Mouse (Mus musculus) embryonic facial prominence, embryonic 15.5 days (tissue): ENCODE results near the gene Taok2. TPM values are rescaled to one million over a fixed set of nuclear protein-coding genes. Genes with fewer than 3 reads are reported as not detected.
A peak's percentile ranks its signal among the peaks of the same experiment; 100 is the strongest.
"Not testable (repeated sequence)": the region's sequence is repeated elsewhere in the genome, so short reads cannot be mapped to it uniquely, and the experiment has no call there.

Experiments
- ATAC-seq: fragments of 200-750 bp; cut with Nextera tagmentation; 2 replicates; pipeline ENCODE4 v1.8.0; 2017; ENCODE audit warnings: low read depth, moderate TSS enrichment; ENCODE audit not compliant: insufficient number of reproducible peaks, low FRiP score, low TSS enrichment
- H3K27ac ChIP-seq: fragments of 300-500 bp; sonication (generic); replicated peaks from 2 replicates; pipeline ENCODE4 v1.5.1; 2015; ENCODE audit warnings: mild to moderate bottlenecking, inconsistent platforms
- H3K27me3 ChIP-seq: fragments of 300-500 bp; sonication (generic); 2 replicates; pipeline ENCODE4 v1.6.1; 2015; ENCODE audit warnings: inconsistent platforms
- H3K36me3 ChIP-seq: fragments of 300-500 bp; sonication (generic); 2 replicates; pipeline ENCODE4 v1.6.1; 2015; ENCODE audit warnings: mild to moderate bottlenecking, inconsistent platforms
- H3K4me1 ChIP-seq: fragments of 300-500 bp; sonication (generic); 2 replicates; pipeline ENCODE4 v1.6.1; 2015; ENCODE audit warnings: inconsistent platforms
- H3K4me2 ChIP-seq: fragments of 300-500 bp; sonication (generic); replicated peaks from 2 replicates; pipeline ENCODE4 v1.6.1; 2015; ENCODE audit warnings: mild to moderate bottlenecking, inconsistent platforms
- H3K4me3 ChIP-seq: fragments of 300-500 bp; sonication (generic); replicated peaks from 2 replicates; pipeline ENCODE4 v1.5.1; 2015; ENCODE audit warnings: mild to moderate bottlenecking, inconsistent platforms
- H3K9ac ChIP-seq: fragments of 300-500 bp; sonication (generic); 2 replicates; pipeline ENCODE4 v1.6.1; 2015; ENCODE audit warnings: inconsistent platforms
- H3K9me3 ChIP-seq: fragments of 300-500 bp; sonication (generic); replicated peaks from 2 replicates; pipeline ENCODE4 v1.6.1; 2016; ENCODE audit warnings: inconsistent platforms
- WGBS: fragments of 180-500 bp; shearing (Covaris S2); methylation state at CpG from one replicate; pipeline ENCODE4 v1.1.7; 2015; 5-methylcytosine and 5-hydroxymethylcytosine counted together
- polyA plus RNA-seq: library from polyadenylated mRNA; unstranded; fragments of >200 nt; fragmentation: Nextera tagmentation; extraction: Ambion mirVana; gene quantifications from 2 replicates; pipeline ENCODE4 v1.2.1, GENCODE M21; 2015

Taok2 gene
- polyA plus RNA-seq, 1 experiment from 2014 or later, result 50.6 TPM

GRCm38 (mm10) chr7:126905590-126905989 is 21.1 kb upstream of the Taok2 start:
- WGBS, result 70% methylated on average over 3 of the region's 3 CpGs
- no peak for ATAC-seq

GRCm38 (mm10) chr7:126899781-126900180 is 15.3 kb upstream of the Taok2 start:
- not testable (repeated sequence) for ATAC-seq, H3K9me3 ChIP-seq, H3K36me3 ChIP-seq, H3K9ac ChIP-seq, H3K27me3 ChIP-seq, H3K4me2 ChIP-seq, H3K27ac ChIP-seq, H3K4me3 ChIP-seq
- peaks cover 17% of the 10 kb centered on the region for H3K4me1 ChIP-seq
- 95% methylated on average over 8 of the region's 9 CpGs for WGBS

More at GRCm38 (mm10) chr7:126905590-126905989, 21.1 kb upstream of the Taok2 start:
- Histone ChIP-seq H3K9ac (no peak overlapping the region), H3K9me3 (no peaks in the 10 kb centered on the region), H3K27me3 (no peaks in the 10 kb centered on the region), H3K4me3 (no peak overlapping the region), H3K27ac (no peak overlapping the region), H3K4me2 (no peak overlapping the region), H3K4me1 (no peaks in the 10 kb centered on the region), H3K36me3 (no peaks in the 10 kb centered on the region)

GRCm38 (mm10) chr7:126898102-126898990 is 13.8 kb upstream of the Taok2 start:
- H3K9me3 ChIP-seq, result no peaks in the 10 kb centered on the region
- peak overlapping the region; percentile 72 for H3K27ac ChIP-seq
- H3K4me1 ChIP-seq, result peaks cover 17% of the 10 kb centered on the region
- peak overlapping the region; percentile 75 for H3K4me3 ChIP-seq
- no peaks in the 10 kb centered on the region for H3K27me3 ChIP-seq
- no peaks in the 10 kb centered on the region for H3K36me3 ChIP-seq
- peak overlapping the region; percentile 68 for H3K9ac ChIP-seq
- peak; percentile 92 for ATAC-seq
- 10% methylated on average over 37 of the region's 37 CpGs for WGBS
- H3K4me2 ChIP-seq, result peak overlapping the region; percentile 71

GRCm38 (mm10) chr7:126897390-126898101 is 13.0 kb upstream of the Taok2 start:
- H3K4me2 ChIP-seq, result peak overlapping the region; percentile 71
- peak overlapping the region; percentile 72 for H3K27ac ChIP-seq
- no peaks in the 10 kb centered on the region for H3K9me3 ChIP-seq
- ATAC-seq, result peak; percentile 17; the same call in 1 of the 2 replicates
- H3K9ac ChIP-seq, result peak overlapping the region; percentile 68
- peaks cover 17% of the 10 kb centered on the region for H3K4me1 ChIP-seq
- H3K36me3 ChIP-seq, result no peaks in the 10 kb centered on the region
- no peaks in the 10 kb centered on the region for H3K27me3 ChIP-seq
- peak overlapping the region; percentile 75 for H3K4me3 ChIP-seq
- WGBS, result 17% methylated on average over 16 of the region's 16 CpGs

GRCm38 (mm10) chr7:126896912-126897311 is 12.4 kb upstream of the Taok2 start:
- Histone ChIP-seq H3K4me2 (peak overlapping the region; percentile 71; the same call in 1 of the 2 replicates), H3K36me3 (no peaks in the 10 kb centered on the region), H3K27ac (no peak overlapping the region), H3K4me1 (peaks cover 17% of the 10 kb centered on the region), H3K9ac (0 out of 2 replicates have a peak overlapping the region, but pooled peaks have one; percentile 68), H3K27me3 (no peaks in the 10 kb centered on the region), H3K9me3 (no peaks in the 10 kb centered on the region), H3K4me3 (peak overlapping the region; percentile 75; the same call in 1 of the 2 replicates)
- ATAC-seq, result no peak
- whole genome bisulfite sequencing, result 90% methylated on average over 5 of the region's 5 CpGs

GRCm38 (mm10) chr7:126888852-126889251 is 4.3 kb upstream of the Taok2 start:
- Histone ChIP-seq H3K4me2 (no peak overlapping the region), H3K9me3 (no peaks in the 10 kb centered on the region), H3K4me1 (no peaks in the 10 kb centered on the region), H3K27me3 (no peaks in the 10 kb centered on the region), H3K4me3 (no peak overlapping the region), H3K9ac (no peak overlapping the region), H3K27ac (no peak overlapping the region), H3K36me3 (0 out of 2 replicates have a peak, but pooled peaks cover 6% of the 10 kb centered on the region)
- no peak for ATAC-seq
- WGBS, result 54% methylated on average over 7 of the region's 7 CpGs

GRCm38 (mm10) chr7:126887281-126887680 is 2.8 kb upstream of the Taok2 start:
- Histone ChIP-seq H3K4me3 (no peak overlapping the region), H3K4me1 (peaks cover 11% of the 10 kb centered on the region), H3K27ac (no peak overlapping the region), H3K36me3 (0 out of 2 replicates have a peak, but pooled peaks cover 6% of the 10 kb centered on the region), H3K4me2 (no peak overlapping the region), H3K9me3 (no peaks in the 10 kb centered on the region), H3K27me3 (no peaks in the 10 kb centered on the region), H3K9ac (no peak overlapping the region)
- no peak for ATAC-seq
- WGBS, result 82% methylated on average over 5 of the region's 5 CpGs

- no peak for ATAC-seq
- no peaks in the 10 kb centered on the region for H3K27me3 ChIP-seq
- H3K4me1 ChIP-seq, result peaks cover 25% of the 10 kb centered on the region
- peak overlapping the region; percentile 95 for H3K27ac ChIP-seq
- peak overlapping the region; percentile 89 for H3K4me3 ChIP-seq
- under 1% methylated on average over 15 of the region's 15 CpGs for WGBS
- peak overlapping the region; percentile 89 for H3K9ac ChIP-seq
- no peaks in the 10 kb centered on the region for H3K9me3 ChIP-seq
- H3K36me3 ChIP-seq, result peaks cover 18% of the 10 kb centered on the region
- peak overlapping the region; percentile 82 for H3K4me2 ChIP-seq
Measured at GRCm38 (mm10) chr7:126883731-126884181, 747 bp downstream of the Taok2 start.

- Histone ChIP-seq H3K27ac (no peak overlapping the region), H3K4me3 (no peak overlapping the region), H3K4me2 (peak overlapping the region; percentile 82; the same call in 1 of the 2 replicates), H3K36me3 (peaks cover 45% of the 10 kb centered on the region), H3K4me1 (peaks cover 25% of the 10 kb centered on the region), H3K27me3 (no peaks in the 10 kb centered on the region), H3K9ac (no peak overlapping the region), H3K9me3 (no peaks in the 10 kb centered on the region)
- 68% methylated on average over 6 of the region's 6 CpGs for WGBS
- no peak for ATAC-seq
Measured at GRCm38 (mm10) chr7:126881040-126881439, 3.5 kb downstream of the Taok2 start.

GRCm38 (mm10) chr7:126877239-126877638 is 7.3 kb downstream of the Taok2 start:
- Histone ChIP-seq H3K27me3 (no peaks in the 10 kb centered on the region), H3K4me2 (no peak overlapping the region), H3K9ac (no peak overlapping the region), H3K36me3 (peaks cover 83% of the 10 kb centered on the region), H3K4me3 (no peak overlapping the region), H3K4me1 (peaks cover 13% of the 10 kb centered on the region), H3K9me3 (no peaks in the 10 kb centered on the region), H3K27ac (no peak overlapping the region)
- WGBS, result 90% methylated on average over 1 of the region's 1 CpGs
- no peak for ATAC-seq

GRCm38 (mm10) chr7:126870520-126870891 is 14.0 kb downstream of the Taok2 start:
- no peaks in the 10 kb centered on the region for H3K9me3 ChIP-seq
- no peak overlapping the region for H3K4me2 ChIP-seq
- H3K36me3 ChIP-seq, result peaks cover 98% of the 10 kb centered on the region
- H3K27ac ChIP-seq, result no peak overlapping the region
- H3K27me3 ChIP-seq, result no peaks in the 10 kb centered on the region
- WGBS, result 97% methylated on average over 2 of the region's 2 CpGs
- ATAC-seq, result no peak
- H3K9ac ChIP-seq, result no peak overlapping the region
- H3K4me1 ChIP-seq, result no peaks in the 10 kb centered on the region
- no peak overlapping the region for H3K4me3 ChIP-seq
